ENCODE assay signal across 9 mouse cellular contexts in the genomic region with DNA sequence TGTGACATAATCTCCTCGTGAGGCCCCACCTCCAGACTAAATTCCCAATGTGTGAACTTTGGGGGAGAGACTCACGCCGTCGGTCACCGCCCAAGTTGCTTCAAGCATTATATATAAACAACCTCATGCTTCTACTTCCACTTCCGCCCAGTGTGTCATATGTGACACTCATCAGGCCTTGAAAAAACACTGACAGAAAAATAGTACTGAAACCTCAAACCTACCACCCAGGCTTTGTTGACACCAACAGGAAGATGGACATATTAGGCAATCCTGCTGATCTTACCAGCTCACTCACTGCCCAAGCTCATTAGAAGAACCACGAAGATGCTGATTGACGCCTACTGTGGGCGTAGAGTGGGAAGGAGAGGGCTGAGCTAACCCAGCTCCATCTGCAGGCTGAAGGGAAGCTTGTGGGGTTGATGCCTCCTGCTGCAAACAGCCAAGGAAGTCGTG. TPM values are rescaled to one million over a fixed set of nuclear protein-coding genes. Genes with fewer than 3 reads are reported as not detected.
DNase-seq lines count a peak whose midpoint lies in the region; ATAC-seq lines count a peak whose summit lies in the region.
"Had no signal": no experiment of that assay in that cellular context is flagged by ENCODE, and none has a peak within 500 bp of the region (broad histone marks: within the 10 kb centered on the region; RNA-seq: fewer than 3 reads in every experiment).

No protein-coding gene starts in this region.

- H3K36me3 ChIP-seq in splenic B cell, adult 2 months (ENCODE audit: control insufficient read depth, insufficient read depth, low read length, poor library complexity, severe bottlenecking): no peaks in the 10 kb centered on the region
- no peaks in the 10 kb centered on the region for H3K36me3 ChIP-seq in midbrain, embryonic 14.5 days (ENCODE audit: control insufficient read depth, insufficient read depth, low read length)

- peak; percentile 28 for DNase-seq in kidney, adult 9 months
- no peak for DNase-seq in kidney, adult 8-10 months
- peak; percentile 30 for DNase-seq in adipocyte (ENCODE audit: low spot score)
- DNase-seq in lung, postnatal 14 days: peak; percentile 33
- DNase-seq in splenic B cell, adult 2 months (ENCODE audit: low read depth, low spot score): peak; percentile 94
- no peak for DNase-seq in midbrain, embryonic 14.5 days
- DNase-seq in Muller cell, postnatal 12 days (ENCODE audit: inconsistent ontology term): no peak
- DNase-seq in right cerebral cortex, postnatal 10 days (ENCODE audit: low spot score in 2 of 2): no peak

- no peak overlapping the region for H3K4me2 ChIP-seq in midbrain, embryonic 14.5 days (ENCODE audit: low read length)
- H3K4me2 ChIP-seq: heart, embryonic 11.5 days had no signal

- WGBS in midbrain, embryonic 14.5 days: 72% methylated on average over 10 of the region's 10 CpGs

- no peaks in the 10 kb centered on the region for H3K9me3 ChIP-seq in midbrain, embryonic 14.5 days (ENCODE audit: control insufficient read depth, low read length)

- no peak overlapping the region for H3K27ac ChIP-seq in midbrain, embryonic 14.5 days (replicated peaks; ENCODE audit: low read depth, low read length)

- no peaks in the 10 kb centered on the region for H3K27me3 ChIP-seq in splenic B cell, adult 2 months (ENCODE audit: control insufficient read depth, insufficient read depth, low read length, poor library complexity, severe bottlenecking)
- H3K27me3 ChIP-seq in midbrain, embryonic 14.5 days (ENCODE audit: control insufficient read depth, insufficient read depth, low read length): no peaks in the 10 kb centered on the region

- H3K4me3 ChIP-seq in midbrain, embryonic 14.5 days (replicated peaks; ENCODE audit: low read depth, low read length): no peak overlapping the region

- no peak for ATAC-seq in midbrain, embryonic 14.5 days (ENCODE audit: low FRiP score, low TSS enrichment)

- H3K4me1 ChIP-seq in midbrain, embryonic 14.5 days (ENCODE audit: control insufficient read depth, insufficient read depth, low read length): no peaks in the 10 kb centered on the region

- H3K9ac ChIP-seq in midbrain, embryonic 14.5 days (replicated peaks; ENCODE audit: low read length): no peak overlapping the region

RNA-seq across cellular contexts. Expression of a gene that starts 30.2 kb away (rescaled TPM):
- 1.1 and 2.4 TPM in 2 replicates for polyA plus RNA-seq in midbrain, embryonic 14.5 days (2014; fragmentation: Nextera tagmentation; extraction: Ambion mirVana)

Comparison
In these comparisons a context has a peak if more than half of its experiments do, and no peak if none do; other contexts are left out.
1. DNase-seq: peak in kidney, adult 9 months (single experiment), adipocyte (single experiment), lung, postnatal 14 days (single experiment) and splenic B cell, adult 2 months (single experiment); none in kidney, adult 8-10 months (0 of 2), midbrain, embryonic 14.5 days (single experiment), Muller cell, postnatal 12 days (single experiment) and right cerebral cortex, postnatal 10 days (0 of 2).